Mouse (Mus musculus) stomach, embryonic 14.5 days (tissue): Measurements from ENCODE around the gene Sec24b. TPM values are rescaled to one million over a fixed set of nuclear protein-coding genes. Genes with fewer than 3 reads are reported as not detected.

ENCODE experiments used
- ATAC-seq: fragments of 200-750 bp; cut with Nextera tagmentation; 2 replicates; pipeline ENCODE4 v1.8.0; 2017; ENCODE audit warnings: low read depth, moderate TSS enrichment; ENCODE audit not compliant: insufficient number of reproducible peaks, insufficient read depth, low FRiP score
- H3K27ac ChIP-seq: fragments of 300-500 bp; sonication (generic); 2 replicates; pipeline ENCODE4 v1.5.1; 2014; ENCODE audit warnings: mild to moderate bottlenecking, low read length, moderate library complexity, mixed read lengths
- H3K27me3 ChIP-seq: fragments of 300-500 bp; sonication (generic); 2 replicates; pipeline ENCODE4 v1.6.1; 2014; ENCODE audit warnings: low read length, control low read depth, mixed read lengths; ENCODE audit not compliant: control insufficient read depth, insufficient read depth
- H3K36me3 ChIP-seq: fragments of 300-500 bp; sonication (generic); 2 replicates; pipeline ENCODE4 v1.6.1; 2014; ENCODE audit warnings: mild to moderate bottlenecking, control low read depth, low read length, moderate library complexity, mixed read lengths; ENCODE audit not compliant: control insufficient read depth, insufficient read depth
- H3K4me1 ChIP-seq: fragments of 300-500 bp; sonication (generic); 2 replicates; pipeline ENCODE4 v1.6.1; 2014; ENCODE audit warnings: low read length, control low read depth, mixed read lengths; ENCODE audit not compliant: control insufficient read depth, insufficient read depth
- H3K4me2 ChIP-seq: fragments of 300-500 bp; sonication (generic); replicated peaks from 2 replicates; pipeline ENCODE4 v1.6.1; 2014; ENCODE audit warnings: low read depth, low read length, control low read depth
- H3K4me3 ChIP-seq: fragments of 300-500 bp; sonication (generic); 2 replicates; pipeline ENCODE4 v1.5.1; 2014; ENCODE audit warnings: low read depth, low read length, control low read depth
- H3K9ac ChIP-seq: fragments of 300-500 bp; sonication (generic); replicated peaks from 2 replicates; pipeline ENCODE4 v1.6.1; 2014; ENCODE audit warnings: low read depth, mild to moderate bottlenecking, control low read depth, low read length, moderate library complexity, mixed read lengths
- H3K9me3 ChIP-seq: fragments of 300-500 bp; sonication (generic); 2 replicates; pipeline ENCODE4 v1.6.1; 2016; ENCODE audit warnings: low read depth, low read length, control low read depth; ENCODE audit not compliant: control insufficient read depth
- WGBS: fragments of 180-500 bp; shearing (Covaris S2); extraction: QIAGEN DNeasy Blood & Tissue Kit; methylation state at CpG from one replicate; pipeline ENCODE4 v1.1.7; 2014; 5-methylcytosine and 5-hydroxymethylcytosine counted together
- polyA plus RNA-seq: library from polyadenylated mRNA; unstranded; fragments of >200 nt; fragmentation: Nextera tagmentation; extraction: Ambion mirVana; gene quantifications from 2 replicates; pipeline ENCODE4 v1.2.1, GENCODE M21; 2014

The Sec24b gene
- polyA plus RNA-seq, 1 experiment from 2014 or later: 37.1 TPM

DNA sequence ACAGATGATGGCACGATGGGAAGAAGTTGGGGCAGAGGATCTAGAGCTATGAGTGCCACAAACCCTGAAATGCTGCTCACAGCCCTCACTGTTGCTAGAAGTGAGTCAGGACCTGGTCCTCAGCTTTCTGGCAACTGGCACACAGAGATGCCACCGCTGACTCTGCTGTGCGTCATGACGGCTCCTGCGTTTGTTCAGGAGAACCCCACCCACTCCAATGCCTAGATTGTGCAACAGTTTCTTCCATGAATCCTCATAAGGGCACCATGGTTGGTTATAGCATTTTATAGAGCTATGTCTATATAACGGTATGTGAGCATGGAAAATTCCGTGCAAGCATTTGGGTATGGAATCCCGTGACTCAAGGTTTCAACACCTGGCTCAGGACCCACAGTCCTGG is 96.7 kb downstream of the Sec24b start:
- Histone ChIP-seq H3K9me3 (no peaks in the 10 kb centered on the region), H3K4me1 (no peaks in the 10 kb centered on the region), H3K4me3 (no peak overlapping the region), H3K9ac (no peak overlapping the region), H3K27ac (no peak overlapping the region), H3K27me3 (peaks cover 6% of the 10 kb centered on the region; the same call in 1 of the 2 replicates), H3K36me3 (no peaks in the 10 kb centered on the region), H3K4me2 (no peak overlapping the region)
- WGBS: 87% methylated on average over 8 of the region's 8 CpGs
- ATAC-seq: no peak

DNA sequence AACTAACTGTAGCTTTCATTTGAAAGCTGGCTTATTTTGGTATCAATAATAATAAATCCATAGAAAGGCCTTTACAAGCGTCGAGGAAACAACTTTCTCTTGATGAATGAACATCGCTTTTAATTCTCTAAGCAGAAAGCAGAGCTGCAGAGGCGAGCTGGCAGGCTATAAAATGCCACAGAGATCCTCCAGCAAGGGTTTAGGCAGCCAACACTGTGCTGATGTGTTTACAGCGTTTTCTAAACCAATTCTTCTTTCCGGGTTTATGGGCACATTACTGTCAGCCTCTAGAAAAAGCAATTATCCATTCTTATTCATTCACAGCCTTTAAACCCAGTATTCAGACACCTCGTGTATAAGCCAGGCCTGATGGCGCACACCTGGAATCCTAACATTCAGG is 98.8 kb downstream of the Sec24b start:
- H3K36me3 ChIP-seq: no peaks in the 10 kb centered on the region
- ATAC-seq: no peak
- H3K27me3 ChIP-seq: no peaks in the 10 kb centered on the region
- H3K4me1 ChIP-seq: no peaks in the 10 kb centered on the region
- H3K9me3 ChIP-seq: no peaks in the 10 kb centered on the region
- WGBS: 52% methylated on average over 8 of the region's 8 CpGs
- no peak overlapping the region for H3K9ac ChIP-seq
- no peak overlapping the region for H3K27ac ChIP-seq
- H3K4me3 ChIP-seq: no peak overlapping the region
- H3K4me2 ChIP-seq: no peak overlapping the region

DNA sequence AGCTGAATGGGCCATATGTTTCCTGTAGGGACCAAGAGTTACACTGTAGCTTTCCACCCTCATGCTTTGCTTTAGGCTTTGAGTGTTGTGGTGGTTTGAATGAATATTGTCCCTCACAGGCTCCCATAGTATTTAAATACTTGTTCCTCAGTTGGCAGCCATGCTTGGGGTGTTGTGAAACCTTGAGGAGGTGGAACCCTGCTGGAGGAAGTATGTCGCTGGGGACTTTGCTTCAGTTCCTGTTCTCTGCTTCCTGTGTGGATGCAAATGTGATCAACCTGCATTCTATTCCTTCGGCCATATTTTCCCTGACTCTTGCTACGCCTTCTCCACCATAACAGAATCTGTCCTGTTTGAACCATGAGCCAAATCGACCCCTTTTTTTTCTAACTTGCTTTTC is 108.1 kb downstream of the Sec24b start:
- Histone ChIP-seq H3K4me3 (no peak overlapping the region), H3K27me3 (no peaks in the 10 kb centered on the region), H3K4me1 (no peaks in the 10 kb centered on the region), H3K9me3 (no peaks in the 10 kb centered on the region), H3K36me3 (no peaks in the 10 kb centered on the region), H3K27ac (no peak overlapping the region), H3K9ac (no peak overlapping the region), H3K4me2 (no peak overlapping the region)
- WGBS: 85% methylated on average over 4 of the region's 4 CpGs
- ATAC-seq: no peak

GRCm38 (mm10) chr3:129949158-129949773 is 112.1 kb downstream of the Sec24b start:
- H3K4me2 ChIP-seq: no peak overlapping the region
- no peak overlapping the region for H3K9ac ChIP-seq
- H3K4me3 ChIP-seq: no peak overlapping the region
- no peaks in the 10 kb centered on the region for H3K9me3 ChIP-seq
- no peak for ATAC-seq
- no peaks in the 10 kb centered on the region for H3K36me3 ChIP-seq
- 83% methylated on average over 5 of the region's 5 CpGs for WGBS
- no peak overlapping the region for H3K27ac ChIP-seq
- H3K4me1 ChIP-seq: no peaks in the 10 kb centered on the region
- no peaks in the 10 kb centered on the region for H3K27me3 ChIP-seq

GRCm38 (mm10) chr3:129948359-129948758 is 113.0 kb downstream of the Sec24b start:
- Histone ChIP-seq H3K27ac (no peak overlapping the region), H3K4me1 (no peaks in the 10 kb centered on the region), H3K36me3 (no peaks in the 10 kb centered on the region), H3K4me2 (no peak overlapping the region), H3K27me3 (no peaks in the 10 kb centered on the region), H3K4me3 (no peak overlapping the region), H3K9ac (no peak overlapping the region), H3K9me3 (no peaks in the 10 kb centered on the region)
- ATAC-seq: no peak
- WGBS: 87% methylated on average over 5 of the region's 5 CpGs

GRCm38 (mm10) chr3:129946217-129946914 is 115.0 kb downstream of the Sec24b start:
- H3K4me2 ChIP-seq: no peak overlapping the region
- no peaks in the 10 kb centered on the region for H3K36me3 ChIP-seq
- no peaks in the 10 kb centered on the region for H3K27me3 ChIP-seq
- H3K27ac ChIP-seq: no peak overlapping the region
- H3K9me3 ChIP-seq: no peaks in the 10 kb centered on the region
- no peaks in the 10 kb centered on the region for H3K4me1 ChIP-seq
- 43% methylated on average over 5 of the region's 5 CpGs for WGBS
- H3K9ac ChIP-seq: no peak overlapping the region
- H3K4me3 ChIP-seq: no peak overlapping the region
- no peak for ATAC-seq

DNA sequence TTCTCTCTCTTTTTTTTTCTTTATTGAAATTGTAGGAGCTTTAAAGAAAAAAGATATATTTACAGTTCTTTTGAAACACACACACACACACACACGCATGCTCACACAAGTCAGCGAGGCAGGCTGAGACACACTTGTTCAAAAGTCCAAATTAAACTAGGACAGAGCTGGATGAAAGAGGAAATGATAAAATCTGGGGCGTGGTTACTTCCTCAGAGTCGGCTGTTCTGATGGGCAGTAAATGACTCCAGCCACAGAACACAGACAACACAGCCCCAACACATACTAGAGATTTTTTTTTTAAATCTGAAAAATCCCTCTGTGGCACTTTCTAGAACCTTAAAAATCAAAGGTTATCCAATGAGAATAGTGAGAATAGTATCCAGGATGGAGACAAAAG is 117.5 kb downstream of the Sec24b start:
- no peak overlapping the region for H3K9ac ChIP-seq
- no peaks in the 10 kb centered on the region for H3K36me3 ChIP-seq
- no peak for ATAC-seq
- no peaks in the 10 kb centered on the region for H3K9me3 ChIP-seq
- no peaks in the 10 kb centered on the region for H3K27me3 ChIP-seq
- H3K4me3 ChIP-seq: no peak overlapping the region
- H3K27ac ChIP-seq: no peak overlapping the region
- WGBS: 76% methylated on average over 4 of the region's 4 CpGs
- H3K4me2 ChIP-seq: no peak overlapping the region
- H3K4me1 ChIP-seq: no peaks in the 10 kb centered on the region

DNA sequence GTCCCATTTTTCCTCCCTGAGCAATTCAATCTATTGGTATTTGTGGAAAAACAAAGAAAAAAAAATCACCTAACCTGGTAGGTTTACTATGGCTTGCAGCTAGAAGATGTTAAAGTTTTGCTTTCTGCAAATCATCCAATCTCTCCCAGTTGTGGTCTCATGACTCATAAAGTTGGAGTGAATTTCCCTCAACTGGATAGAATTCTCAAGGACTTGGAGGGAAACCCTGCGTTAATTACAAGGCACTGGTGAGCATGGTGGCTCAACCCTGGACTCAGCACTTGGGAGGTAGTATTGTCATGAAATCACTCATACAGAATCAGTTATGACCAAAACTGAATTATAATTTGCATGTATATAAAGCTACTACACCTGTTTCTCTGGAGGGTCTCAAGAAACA is 120.1 kb downstream of the Sec24b start:
- 97% methylated on average over 1 of the region's 1 CpGs for WGBS
- no peaks in the 10 kb centered on the region for H3K9me3 ChIP-seq
- no peak overlapping the region for H3K27ac ChIP-seq
- no peaks in the 10 kb centered on the region for H3K36me3 ChIP-seq
- no peak overlapping the region for H3K9ac ChIP-seq
- no peaks in the 10 kb centered on the region for H3K27me3 ChIP-seq
- no peaks in the 10 kb centered on the region for H3K4me1 ChIP-seq
- no peak overlapping the region for H3K4me2 ChIP-seq
- no peak for ATAC-seq
- H3K4me3 ChIP-seq: no peak overlapping the region

- no peaks in the 10 kb centered on the region for H3K36me3 ChIP-seq
- WGBS: 88% methylated on average over 2 of the region's 2 CpGs
- no peak overlapping the region for H3K4me3 ChIP-seq
- H3K4me1 ChIP-seq: no peaks in the 10 kb centered on the region
- no peak for ATAC-seq
- H3K9ac ChIP-seq: no peak overlapping the region
- H3K27me3 ChIP-seq: no peaks in the 10 kb centered on the region
- H3K27ac ChIP-seq: no peak overlapping the region
- H3K9me3 ChIP-seq: no peaks in the 10 kb centered on the region
- H3K4me2 ChIP-seq: no peak overlapping the region
Measured at GRCm38 (mm10) chr3:129940780-129941179, 120.6 kb downstream of the Sec24b start.
